Mouse (Mus musculus) left cerebral cortex, adult 11 months (tissue): Measurements from ENCODE around the gene Mafk.

Experiments
- DNase-seq: peaks from one replicate; pipeline ENCODE4 v3.0.0; 2022; ENCODE audit warnings: low spot score

Mafk gene

DNA sequence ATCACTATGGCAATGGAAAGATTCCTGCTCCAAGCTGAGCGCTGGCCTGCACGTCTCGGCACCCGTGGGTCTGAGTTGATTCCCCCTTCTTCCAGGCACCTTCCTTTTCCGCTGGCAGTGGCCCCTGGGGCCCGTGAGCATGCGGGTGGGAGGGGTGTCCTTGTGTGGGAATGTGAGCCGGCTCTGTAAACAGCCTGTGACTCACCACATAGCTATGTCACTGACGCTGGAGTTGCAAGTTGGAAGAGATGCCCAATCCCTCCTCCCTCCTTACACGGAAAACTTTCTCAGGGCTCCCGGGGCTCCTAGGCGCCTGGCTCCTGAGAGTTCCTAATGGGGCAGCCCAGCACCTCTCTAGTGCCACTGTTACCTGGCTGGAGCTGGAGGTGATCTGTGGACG is 5.6 kb downstream of the Mafk start:
- DNase-seq, result no peak

- peak; percentile 54 for DNase-seq
Measured at GRCm38 (mm10) chr5:139797473-139798167, 6.3 kb downstream of the Mafk start.

DNA sequence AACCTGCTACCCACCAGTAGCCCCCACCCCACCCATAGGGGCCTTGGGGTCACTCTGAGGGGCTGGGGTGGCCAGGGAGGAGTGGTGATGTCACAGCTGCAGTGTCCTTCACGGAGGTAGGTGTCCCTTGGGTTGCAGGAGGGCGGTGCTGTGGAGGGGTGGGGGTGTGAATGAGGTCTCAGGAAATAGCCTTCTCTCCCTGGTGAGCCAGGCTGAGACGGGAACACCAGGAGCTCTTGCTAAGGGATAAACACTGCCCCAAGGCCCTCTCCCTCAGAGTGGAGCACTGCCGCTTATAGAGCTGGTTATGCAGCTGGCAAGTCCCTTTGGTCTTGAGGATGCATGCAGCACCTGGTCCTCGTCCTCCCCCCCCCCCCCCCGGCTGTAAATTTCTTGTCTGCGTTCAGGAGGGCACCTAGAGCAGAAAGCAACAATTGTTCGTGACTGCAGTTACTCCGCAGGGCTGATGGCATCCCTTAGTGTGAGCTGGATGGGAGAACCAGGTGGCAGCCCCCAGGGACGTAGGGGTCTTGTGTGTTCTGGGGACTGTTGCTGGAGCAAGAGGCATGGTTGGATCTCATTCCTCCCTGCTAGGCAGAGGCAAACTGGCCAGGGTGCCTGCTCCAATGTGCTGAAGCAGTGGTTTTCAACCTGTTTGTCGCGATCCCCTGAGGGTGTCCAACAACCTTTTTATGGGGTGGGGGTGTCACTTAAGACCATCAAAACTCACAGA is 7.0 kb downstream of the Mafk start:
- DNase-seq, result no peak

GRCm38 (mm10) chr5:139799041-139799440 is 7.7 kb downstream of the Mafk start:
- no peak for DNase-seq

DNA sequence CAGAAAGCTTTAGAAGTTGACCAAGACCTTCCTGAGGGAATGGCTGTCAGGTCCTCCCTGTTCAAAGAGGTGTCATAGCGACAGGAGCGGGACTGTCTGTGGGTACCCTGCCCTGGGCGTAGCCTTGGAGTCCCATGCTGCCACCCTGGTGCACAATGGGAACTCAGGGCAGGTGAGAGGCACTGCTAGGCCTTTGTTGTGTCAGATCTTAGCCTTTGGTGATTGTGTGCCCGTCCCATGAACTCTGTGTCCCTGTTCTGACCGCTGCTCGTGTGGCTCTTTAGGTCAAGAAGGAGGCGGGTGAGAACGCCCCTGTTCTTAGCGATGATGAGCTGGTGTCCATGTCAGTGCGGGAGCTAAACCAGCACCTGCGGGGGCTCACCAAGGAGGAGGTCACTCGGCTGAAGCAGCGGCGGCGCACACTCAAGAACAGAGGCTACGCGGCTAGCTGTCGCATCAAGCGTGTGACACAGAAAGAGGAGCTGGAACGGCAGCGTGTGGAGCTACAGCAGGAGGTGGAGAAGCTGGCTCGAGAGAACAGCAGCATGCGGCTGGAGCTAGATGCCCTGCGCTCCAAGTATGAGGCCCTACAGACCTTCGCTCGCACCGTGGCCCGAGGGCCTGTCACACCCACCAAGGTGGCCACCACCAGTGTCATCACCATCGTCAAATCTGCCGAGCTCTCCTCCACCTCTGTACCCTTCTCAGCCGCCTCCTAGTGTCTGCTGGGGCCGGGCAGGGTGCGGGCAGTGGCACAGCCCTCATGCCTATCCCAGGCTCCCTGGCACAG is 8.7 kb downstream of the Mafk start:
- DNase-seq, result no peak

DNA sequence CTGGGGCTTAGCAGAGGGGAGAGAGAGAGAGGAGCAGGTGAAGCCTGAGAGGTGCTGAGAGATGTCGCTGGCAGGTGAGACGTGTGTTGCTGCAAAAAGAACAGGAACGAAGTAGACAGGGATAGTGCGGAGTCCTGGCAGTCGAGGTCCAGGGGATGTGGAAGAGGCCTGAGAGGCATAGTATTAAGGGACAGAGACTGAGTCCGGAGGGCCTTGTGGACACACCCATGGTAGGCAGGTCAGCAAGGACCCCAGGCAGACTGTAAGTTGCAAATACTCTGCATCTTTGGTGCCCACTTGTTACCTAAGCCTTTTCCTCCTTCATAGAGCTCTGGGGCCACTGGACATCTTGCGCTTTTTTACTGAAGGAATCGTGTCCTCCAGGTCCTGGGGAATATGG is 9.9 kb downstream of the Mafk start:
- DNase-seq, result no peak

GRCm38 (mm10) chr5:139801880-139802279 is 10.6 kb downstream of the Mafk start:
- no peak for DNase-seq

- no peak for DNase-seq
Measured at GRCm38 (mm10) chr5:139803165-139803564, 11.9 kb downstream of the Mafk start.

GRCm38 (mm10) chr5:139803601-139804102 is 12.3 kb downstream of the Mafk start:
- DNase-seq, result no peak

DNA sequence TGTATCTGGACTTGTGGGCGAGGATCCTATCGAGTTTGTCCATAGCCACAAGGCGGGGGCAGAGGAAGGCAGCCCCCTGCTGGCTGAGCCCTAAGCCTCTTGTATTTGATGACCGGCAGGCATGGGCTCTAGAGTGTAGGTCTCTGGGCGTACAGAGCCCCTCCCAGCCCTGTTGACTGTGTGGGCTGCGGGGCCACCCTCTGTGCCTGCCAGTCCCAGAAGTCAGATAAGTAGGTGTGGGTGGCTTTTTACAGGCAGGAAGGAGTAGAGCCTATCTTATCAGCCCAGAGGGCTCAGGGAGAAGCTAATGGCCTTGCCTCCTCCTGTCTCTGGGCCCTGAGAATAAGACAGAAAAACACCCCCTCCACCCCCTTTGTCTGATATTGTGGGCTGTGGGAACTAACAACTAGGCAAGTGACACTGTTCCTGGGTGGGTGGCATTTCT is 12.8 kb downstream of the Mafk start:
- no peak for DNase-seq

- no peak for DNase-seq
Measured at GRCm38 (mm10) chr5:139804573-139805111, 13.3 kb downstream of the Mafk start.

- no peak for DNase-seq
Measured at GRCm38 (mm10) chr5:139805924-139806323, 14.6 kb downstream of the Mafk start.

GRCm38 (mm10) chr5:139809397-139809796 is 18.1 kb downstream of the Mafk start:
- no peak for DNase-seq

GRCm38 (mm10) chr5:139811677-139812397 is 20.5 kb downstream of the Mafk start:
- DNase-seq, result no peak

DNA sequence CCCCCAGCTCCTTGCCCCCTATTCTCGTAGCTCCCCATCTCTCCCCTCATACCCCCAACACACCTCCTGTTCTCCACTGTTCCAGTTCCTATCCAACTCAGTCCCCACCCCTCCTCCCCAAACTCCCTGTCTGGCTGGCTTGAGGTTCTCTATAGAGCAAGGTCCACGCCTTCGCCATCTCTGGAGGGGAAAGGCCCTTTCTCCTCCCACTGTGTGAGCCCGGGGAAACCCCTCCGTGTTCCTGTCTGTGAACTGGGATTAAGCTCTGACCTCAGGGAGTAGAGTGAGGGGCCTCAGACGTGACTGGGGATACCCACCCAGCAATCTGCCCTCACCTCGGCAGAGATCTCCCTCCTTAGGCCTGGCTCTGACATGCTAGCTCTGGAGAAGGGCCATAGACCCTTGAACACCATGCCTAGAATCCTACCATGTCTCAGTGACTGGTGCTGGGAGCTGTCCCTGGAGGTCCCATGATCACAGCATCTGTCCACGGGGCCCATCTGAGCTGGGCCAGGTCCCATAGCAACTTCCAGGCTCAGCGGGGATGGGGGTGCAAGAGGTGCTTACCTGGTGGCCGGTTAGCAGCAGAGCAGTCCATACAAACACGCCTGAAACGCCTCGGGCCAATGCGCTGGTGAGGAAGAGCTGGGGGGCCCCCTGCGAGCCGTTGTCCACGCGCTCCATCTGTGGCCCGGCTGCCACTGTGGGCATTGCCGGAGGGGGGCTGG is 21.2 kb downstream of the Mafk start:
- DNase-seq, result no peak

DNA sequence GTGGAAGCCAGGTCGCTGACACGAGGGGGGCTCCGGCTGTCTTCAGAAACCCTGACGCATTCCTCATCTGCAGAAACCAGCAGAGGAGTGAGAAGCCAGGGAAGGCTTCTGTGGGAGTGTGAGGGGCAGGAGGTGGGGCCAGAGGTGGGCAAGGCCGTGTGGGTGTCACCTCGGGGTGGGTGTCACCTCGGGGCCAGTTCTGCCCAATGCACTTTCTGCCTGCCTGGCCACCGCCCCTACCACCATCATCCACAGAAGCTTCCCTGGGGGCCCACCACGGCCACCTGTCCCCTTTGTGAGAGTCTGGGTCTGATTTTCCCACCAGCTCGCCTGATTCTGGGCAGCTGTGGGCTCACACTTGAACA is 21.8 kb downstream of the Mafk start:
- no peak for DNase-seq

- DNase-seq, result no peak
Measured at GRCm38 (mm10) chr5:139813963-139814381, 22.7 kb downstream of the Mafk start.

GRCm38 (mm10) chr5:139815964-139816363 is 24.7 kb downstream of the Mafk start:
- DNase-seq, result no peak

DNA sequence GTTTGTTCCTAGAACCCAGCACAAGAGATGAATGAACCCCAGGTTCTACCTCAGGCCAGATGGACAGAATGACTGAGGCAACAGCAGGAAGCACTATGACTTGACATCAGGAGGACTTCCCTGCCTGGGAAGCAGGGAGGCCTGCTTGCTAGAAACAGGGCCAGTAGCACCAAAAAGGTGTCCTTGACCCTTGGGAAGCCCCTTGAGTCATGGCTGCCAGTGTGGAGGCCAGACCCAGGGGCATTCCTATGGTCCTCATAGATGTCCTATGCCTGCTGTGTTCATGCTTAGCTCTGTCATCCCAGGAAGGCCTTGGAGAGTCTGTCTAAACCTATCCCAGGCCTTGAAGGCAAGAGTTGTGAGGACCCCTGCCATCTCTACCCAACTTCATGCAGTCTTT is 25.1 kb downstream of the Mafk start:
- no peak for DNase-seq

- no peak for DNase-seq
Measured at GRCm38 (mm10) chr5:139817292-139817691, 26.0 kb downstream of the Mafk start.

- no peak for DNase-seq
Measured at GRCm38 (mm10) chr5:139818056-139818455, 26.7 kb downstream of the Mafk start.
